Mouse (Mus musculus) inflammation-experienced regulatory T-cells, adult 6 months (primary cell): ENCODE data around the gene Ptprn. TPM values are rescaled to one million over a fixed set of nuclear protein-coding genes. Genes with fewer than 3 reads are reported as not detected.
"Not testable (repeated sequence)": the region's sequence is repeated elsewhere in the genome, so short reads cannot be mapped to it uniquely, and the experiment has no call there.

ENCODE experiments used
- ATAC-seq: one replicate; pipeline ENCODE4 v1.8.0; 2017
- polyA plus RNA-seq, 3 experiments: library from polyadenylated mRNA; unstranded; fragments of 100-300 nt; shearing (Covaris generic); gene quantifications; one replicate each; pipeline ENCODE4 v1.2.1; 2017

The Ptprn gene
- polyA plus RNA-seq, 3 experiments from 2014 or later: 0.36 TPM; not detected in 2

GRCm38 (mm10) chr1:75252308-75252707, 12.0 kb downstream of the Ptprn start:
- ATAC-seq: no peak

DNA sequence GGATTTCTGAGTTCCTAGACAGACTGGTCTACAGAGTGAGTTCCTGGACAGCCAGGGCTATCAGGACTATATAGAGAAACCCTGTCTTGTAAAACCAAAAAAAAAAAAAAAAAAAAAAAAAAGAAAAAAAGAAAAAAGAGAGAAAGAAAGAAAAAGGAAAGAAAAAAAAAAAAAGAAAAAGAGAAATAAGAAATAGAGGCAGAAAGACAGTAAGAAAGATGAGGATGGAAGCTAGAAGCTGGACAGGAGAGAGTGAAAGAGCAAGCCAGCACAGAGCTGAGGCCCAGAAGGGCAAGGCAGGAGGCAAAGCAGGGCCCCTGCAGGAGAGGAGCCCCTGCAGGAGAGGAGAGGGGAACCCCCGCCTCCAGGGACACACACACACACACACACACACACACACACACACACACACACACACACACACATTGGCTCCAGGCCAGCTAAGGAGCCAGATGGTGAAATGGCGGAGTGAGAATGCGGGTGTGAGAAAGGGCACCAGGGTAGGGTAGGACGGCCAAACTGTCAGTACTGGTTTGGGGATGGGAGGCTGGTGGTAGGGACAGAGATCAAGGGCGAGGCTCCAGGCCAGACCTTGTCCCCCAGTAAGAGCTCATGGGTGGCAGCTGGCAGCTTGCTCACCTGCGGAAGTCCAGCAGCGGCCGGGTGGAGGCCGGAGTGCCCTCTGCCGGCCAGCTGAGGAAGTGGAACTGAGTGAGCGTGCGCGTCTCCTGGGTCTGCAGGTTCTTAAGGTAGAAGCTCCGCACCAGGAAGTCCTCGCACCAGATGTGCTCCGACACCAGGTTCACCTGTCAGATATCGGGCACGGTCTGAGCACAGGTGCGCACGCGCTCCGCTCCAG, 13.0 kb downstream of the Ptprn start:
- ATAC-seq: peak; percentile 80

- no peak for ATAC-seq
Observed at GRCm38 (mm10) chr1:75250498-75250897, 13.8 kb downstream of the Ptprn start.

DNA sequence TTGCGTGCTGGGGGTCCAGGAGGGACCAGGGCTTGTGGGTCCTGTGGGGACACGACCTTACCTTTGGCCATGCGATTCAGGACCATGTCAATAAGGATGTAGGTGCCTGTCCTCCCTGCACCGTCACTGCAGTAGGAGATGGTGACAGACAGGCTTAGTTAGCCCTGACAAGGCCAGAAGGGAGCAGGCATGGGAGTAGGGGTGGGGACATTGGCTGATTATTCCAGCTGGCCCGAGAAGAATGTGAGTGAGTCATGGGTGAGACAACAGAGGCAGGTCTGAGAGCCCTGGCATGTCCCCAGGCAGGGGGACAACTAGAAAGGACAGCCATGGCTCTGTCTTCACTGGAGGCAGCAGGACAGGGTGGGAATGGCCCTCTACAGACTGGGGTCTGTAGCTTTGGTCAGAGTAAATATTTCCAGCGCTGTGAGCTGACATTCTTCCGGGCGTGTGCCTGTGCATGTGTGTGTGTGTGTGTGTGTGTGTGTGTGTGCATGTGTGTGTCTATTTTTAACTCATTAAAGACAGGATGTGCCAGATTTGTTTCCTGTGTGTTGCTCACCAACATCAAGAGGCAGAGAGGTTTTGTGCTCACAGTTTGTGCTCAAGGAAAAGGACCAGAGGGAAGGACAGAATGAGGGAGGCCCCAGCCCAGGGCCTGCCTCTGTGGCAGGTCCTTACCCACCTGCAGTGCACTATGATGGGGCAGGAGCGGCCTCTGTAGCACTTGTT, 16.1 kb downstream of the Ptprn start:
- peak; percentile 39 for ATAC-seq

- ATAC-seq: no peak
Observed at GRCm38 (mm10) chr1:75247071-75247930, 17.0 kb downstream of the Ptprn start.

- ATAC-seq: peak; percentile 67
Observed at GRCm38 (mm10) chr1:75244836-75245235, 19.5 kb downstream of the Ptprn start.

- no peak for ATAC-seq
Observed at GRCm38 (mm10) chr1:75244175-75244826, 20.0 kb downstream of the Ptprn start.

DNA sequence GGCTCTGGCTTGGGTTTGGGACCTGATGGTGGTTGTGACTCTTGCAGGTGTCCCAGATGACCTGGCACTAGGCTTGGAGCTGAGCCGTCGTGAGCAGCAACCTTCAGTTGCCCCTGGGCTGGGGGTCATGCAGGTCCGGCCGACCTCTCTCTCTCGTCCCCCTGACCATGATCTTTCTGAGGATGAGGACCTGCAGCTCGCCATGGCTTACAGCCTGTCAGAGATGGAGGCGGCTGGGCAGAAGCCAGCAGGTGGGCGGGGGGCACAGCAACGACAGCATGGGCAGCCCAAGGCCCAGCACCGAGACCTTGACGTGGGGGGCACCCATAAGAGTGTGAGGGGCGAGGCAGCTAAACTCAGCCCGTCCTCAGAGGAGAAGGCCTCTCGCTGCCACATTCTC, 20.9 kb downstream of the Ptprn start:
- no peak for ATAC-seq

DNA sequence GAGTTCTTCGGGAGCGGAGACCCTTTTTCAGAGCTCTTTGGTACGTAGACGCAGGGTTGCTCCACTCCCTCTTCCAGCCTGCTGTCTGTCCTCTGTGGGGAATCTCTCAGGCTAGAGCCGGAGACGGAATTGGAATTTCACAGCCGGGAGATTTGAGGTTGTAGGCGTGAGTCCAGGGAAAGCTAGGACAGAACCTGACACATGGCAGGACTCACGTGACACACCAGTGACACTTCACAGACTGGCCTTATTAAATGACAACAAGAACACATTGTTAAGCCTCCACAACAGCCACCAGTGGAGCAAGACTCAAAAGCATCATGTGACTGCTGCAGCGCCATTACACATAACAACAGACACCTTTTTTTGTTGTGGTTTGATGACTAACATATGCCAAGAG, 24.7 kb downstream of the Ptprn start:
- no peak for ATAC-seq

DNA sequence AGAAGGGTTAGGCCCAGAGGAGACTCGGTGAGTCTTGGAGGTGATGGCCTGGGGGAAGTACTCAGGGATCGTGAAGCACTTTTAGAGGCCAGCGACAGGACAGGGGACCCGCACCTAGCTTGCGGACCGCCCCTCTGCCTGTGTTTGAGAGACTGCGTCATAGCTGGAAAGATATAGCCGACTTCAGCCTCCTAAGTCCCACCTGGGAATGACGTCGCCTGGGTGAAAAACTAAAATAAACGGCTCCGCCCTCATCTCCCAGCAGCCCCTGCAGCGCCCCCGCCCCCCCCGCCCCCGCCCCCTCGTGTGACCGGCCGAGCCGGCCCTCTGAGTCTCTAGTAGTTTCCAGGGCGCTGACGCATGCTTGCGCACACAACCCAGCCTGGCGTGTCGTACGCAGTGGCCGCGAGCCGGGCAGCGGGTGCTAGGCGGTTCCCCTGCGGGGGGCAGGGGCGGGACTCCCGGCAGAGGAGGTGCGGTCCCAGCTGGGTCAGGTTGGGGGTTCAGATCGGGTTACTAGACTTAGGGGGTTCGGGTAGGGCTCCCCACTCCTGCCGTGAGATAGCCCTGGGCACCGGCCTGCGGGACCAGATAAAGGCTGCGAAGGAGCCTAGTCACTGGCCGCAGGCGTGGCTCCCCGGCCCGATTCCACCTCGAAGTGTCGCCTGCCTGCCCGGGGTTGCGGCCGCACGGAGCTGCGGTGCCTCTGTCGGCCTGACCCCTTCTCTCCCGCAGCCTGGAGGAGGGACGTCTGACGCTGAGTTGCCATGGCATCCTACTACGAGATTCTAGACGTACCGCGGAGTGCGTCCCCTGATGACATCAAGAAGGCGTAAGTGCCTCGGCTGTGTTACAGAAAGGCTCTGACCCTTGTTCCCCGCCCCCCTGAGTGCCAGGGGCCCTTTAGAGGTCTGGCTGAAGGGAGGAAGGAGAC, 27.9 kb downstream of the Ptprn start, which contains the start of gene Dnajb2:
Gene Dnajb2 (plus strand): TSS at position 290 of the 934 bp plus-strand sequence.
- ATAC-seq: peak; percentile 71

DNA sequence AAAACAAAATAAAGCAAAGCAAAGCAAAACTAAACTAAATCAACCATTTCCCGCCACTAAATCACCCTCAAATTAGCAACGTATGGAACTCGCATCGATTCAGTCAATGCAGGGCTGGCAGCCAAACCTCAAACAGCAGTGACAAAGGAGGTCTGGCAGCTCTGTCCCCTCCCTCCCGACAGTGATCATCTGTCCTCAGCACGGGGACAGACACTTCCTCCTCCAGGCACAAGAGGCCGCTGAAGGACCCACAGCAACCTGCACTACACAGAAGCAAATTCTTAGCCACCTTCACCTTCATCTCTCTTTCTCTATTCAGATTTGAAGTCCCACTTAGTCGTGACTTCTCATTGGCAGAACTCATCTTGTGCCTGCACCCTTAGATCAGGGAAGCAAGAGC, 29.7 kb downstream of the Ptprn start:
- ATAC-seq: peak; percentile 60

DNA sequence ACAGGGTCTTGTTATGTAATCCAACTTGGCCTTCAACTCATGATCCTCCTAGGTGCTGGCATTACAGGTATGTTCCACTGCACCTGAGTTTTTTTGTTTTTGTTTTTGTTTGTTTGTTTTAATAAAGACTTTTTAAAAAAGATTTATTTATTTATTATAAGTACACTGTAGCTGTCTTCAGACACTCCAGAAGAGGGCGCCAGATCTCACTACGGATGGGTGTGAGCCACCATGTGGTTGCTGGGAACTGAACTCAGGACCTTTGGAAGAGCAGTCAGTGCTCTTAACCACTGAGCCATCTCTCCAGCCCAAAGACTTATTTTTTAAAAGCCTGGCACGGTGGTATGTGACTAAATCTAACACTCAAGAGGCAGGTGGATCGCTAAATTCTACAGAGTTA, 31.8 kb downstream of the Ptprn start:
- not testable (repeated sequence) for ATAC-seq

DNA sequence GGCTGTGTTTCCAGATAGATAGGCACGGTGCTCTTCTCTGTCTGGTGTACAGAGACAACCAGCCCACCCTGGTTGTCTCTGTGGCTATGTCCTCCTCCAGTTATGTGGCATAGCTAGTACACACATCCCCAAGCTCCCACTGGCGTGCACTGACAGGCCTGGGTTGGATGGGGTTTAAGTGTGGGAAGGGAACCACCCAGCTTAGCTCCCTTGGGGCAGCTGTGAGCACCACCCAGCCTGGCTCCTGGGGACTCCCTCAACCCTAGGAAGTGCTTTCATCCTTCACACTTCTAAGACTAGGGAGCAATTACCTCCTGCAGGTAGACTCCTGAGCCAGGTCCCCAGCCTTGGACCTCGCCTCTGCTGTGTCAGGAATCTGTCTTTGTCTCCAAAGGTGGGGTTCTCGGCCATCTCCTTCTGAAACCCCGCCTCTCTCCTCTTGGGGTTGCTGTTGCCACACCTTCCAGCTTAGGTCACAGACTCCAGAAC, 32.6 kb downstream of the Ptprn start, which contains the start of gene A630095N17Rik:
Gene A630095N17Rik (minus strand): TSS at position 439 of the 489 bp plus-strand sequence.
- ATAC-seq: no peak

- ATAC-seq: no peak
Observed at GRCm38 (mm10) chr1:75231224-75231623, 33.1 kb downstream of the Ptprn start.

GRCm38 (mm10) chr1:75230335-75230994, 33.8 kb downstream of the Ptprn start:
- ATAC-seq: no peak

DNA sequence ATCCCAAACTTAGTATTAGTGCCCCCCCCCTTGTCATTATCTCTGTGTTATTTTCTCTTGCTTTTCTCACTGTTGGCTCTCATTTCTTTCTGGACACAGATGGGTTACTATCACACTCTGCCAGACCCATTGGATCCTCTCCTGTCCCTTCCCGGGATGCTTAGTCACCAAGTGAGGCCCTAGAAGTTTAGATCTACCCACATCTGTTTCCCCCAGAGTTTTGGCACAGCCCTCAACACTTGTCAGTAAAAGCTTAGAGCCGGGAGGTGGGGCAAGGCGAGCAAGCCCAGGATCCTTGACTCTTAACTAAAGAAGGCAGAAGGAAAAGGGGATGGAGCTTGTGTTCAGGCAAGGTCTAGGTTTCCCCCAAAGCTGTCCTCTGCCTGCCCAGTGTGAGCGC, 35.1 kb downstream of the Ptprn start:
- ATAC-seq: no peak

DNA sequence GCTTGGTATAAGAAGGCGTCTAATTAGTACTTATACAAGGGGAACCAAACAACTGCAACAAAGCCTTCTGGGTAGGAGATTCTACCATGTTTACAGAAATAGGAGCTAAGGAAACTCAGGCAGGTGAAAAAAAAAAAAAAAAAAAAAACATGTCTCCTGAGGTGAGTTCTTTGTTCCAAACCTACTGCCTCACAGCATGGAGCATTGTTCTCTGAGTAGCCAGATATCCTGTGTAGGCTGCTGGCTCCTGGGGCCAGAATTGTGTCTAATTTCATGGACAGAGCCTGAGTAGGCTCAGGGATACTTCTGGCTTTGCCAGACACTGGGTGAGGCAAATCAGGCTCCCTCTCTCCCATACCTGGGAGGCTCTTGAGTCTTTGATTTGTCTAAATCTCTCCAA, 36.6 kb downstream of the Ptprn start:
- ATAC-seq: no peak

GRCm38 (mm10) chr1:75226138-75226537, 38.2 kb downstream of the Ptprn start:
- no peak for ATAC-seq

GRCm38 (mm10) chr1:75225473-75225872, 38.8 kb downstream of the Ptprn start:
- no peak for ATAC-seq

GRCm38 (mm10) chr1:75223532-75223931, 40.8 kb downstream of the Ptprn start:
- no peak for ATAC-seq
